Mouse (Mus musculus) midbrain, embryonic 15.5 days (tissue): ENCODE data around the gene Itih4. TPM values are rescaled to one million over a fixed set of nuclear protein-coding genes. Genes with fewer than 3 reads are reported as not detected.

Experiments
- ATAC-seq: fragments of 200-750 bp; cut with Nextera tagmentation; replicated peaks from 2 replicates; pipeline ENCODE4 v1.8.0; 2017; ENCODE audit warnings: moderate TSS enrichment
- H3K27ac ChIP-seq: fragments of 300-500 bp; sonication (generic); 2 replicates; pipeline ENCODE4 v1.5.1; 2015; ENCODE audit warnings: mild to moderate bottlenecking, inconsistent platforms
- H3K27me3 ChIP-seq: fragments of 300-500 bp; sonication (generic); replicated peaks from 2 replicates; pipeline ENCODE4 v1.6.1; 2015; ENCODE audit warnings: inconsistent platforms
- H3K36me3 ChIP-seq: fragments of 300-500 bp; sonication (generic); replicated peaks from 2 replicates; pipeline ENCODE4 v1.6.1; 2015; ENCODE audit warnings: inconsistent platforms
- H3K4me1 ChIP-seq: fragments of 300-500 bp; sonication (generic); 2 replicates; pipeline ENCODE4 v1.6.1; 2015; ENCODE audit warnings: inconsistent platforms
- H3K4me2 ChIP-seq: fragments of 300-500 bp; sonication (generic); 2 replicates; pipeline ENCODE4 v1.6.1; 2015; ENCODE audit warnings: inconsistent platforms, mild to moderate bottlenecking, moderate library complexity
- H3K4me3 ChIP-seq: fragments of 300-500 bp; sonication (generic); 2 replicates; pipeline ENCODE4 v1.5.1; 2015; ENCODE audit warnings: mild to moderate bottlenecking, inconsistent platforms
- H3K9ac ChIP-seq: fragments of 300-500 bp; sonication (generic); 2 replicates; pipeline ENCODE4 v1.6.1; 2015; ENCODE audit warnings: mild to moderate bottlenecking, inconsistent platforms
- H3K9me3 ChIP-seq: fragments of 300-500 bp; sonication (generic); 2 replicates; pipeline ENCODE4 v1.6.1; 2016; ENCODE audit warnings: inconsistent platforms
- WGBS: fragments of 180-500 bp; shearing (Covaris S2); methylation state at CpG from one replicate; pipeline ENCODE4 v1.1.7; 2015; ENCODE audit warnings: mixed read lengths; 5-methylcytosine and 5-hydroxymethylcytosine counted together
- polyA plus RNA-seq: library from polyadenylated mRNA; unstranded; fragments of >200 nt; fragmentation: Nextera tagmentation; extraction: Ambion mirVana; gene quantifications from 2 replicates; pipeline ENCODE4 v1.2.1, GENCODE M21; 2015

Itih4 gene
- polyA plus RNA-seq, 1 experiment from 2014 or later: not detected

DNA sequence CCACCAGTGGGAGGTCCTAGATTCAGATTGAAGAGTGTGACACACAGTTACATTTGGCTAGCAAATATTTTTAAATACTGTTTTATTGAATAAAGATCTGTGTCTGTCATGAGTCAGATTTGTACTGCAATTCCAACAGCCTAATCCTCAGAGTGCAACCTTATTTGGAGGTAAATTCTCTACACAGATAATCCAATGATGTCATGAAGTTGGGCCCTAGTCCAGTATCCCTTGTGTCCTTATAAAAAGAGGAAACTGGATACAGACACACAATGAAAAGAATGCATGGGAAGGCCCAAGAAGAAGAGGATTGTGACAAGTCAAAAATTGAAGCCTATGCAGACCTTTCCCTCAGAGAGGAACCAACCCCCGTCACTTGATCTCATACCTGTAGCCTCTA lies 30.2 kb downstream of the Itih4 start:
- H3K4me2 ChIP-seq: no peak overlapping the region
- H3K9ac ChIP-seq: no peak overlapping the region
- H3K27ac ChIP-seq: no peak overlapping the region
- no peaks in the 10 kb centered on the region for H3K4me1 ChIP-seq
- WGBS: 84% methylated on average over 1 of the region's 1 CpGs
- no peaks in the 10 kb centered on the region for H3K27me3 ChIP-seq
- ATAC-seq: no peak
- H3K4me3 ChIP-seq: no peak overlapping the region
- no peaks in the 10 kb centered on the region for H3K9me3 ChIP-seq
- no peaks in the 10 kb centered on the region for H3K36me3 ChIP-seq

DNA sequence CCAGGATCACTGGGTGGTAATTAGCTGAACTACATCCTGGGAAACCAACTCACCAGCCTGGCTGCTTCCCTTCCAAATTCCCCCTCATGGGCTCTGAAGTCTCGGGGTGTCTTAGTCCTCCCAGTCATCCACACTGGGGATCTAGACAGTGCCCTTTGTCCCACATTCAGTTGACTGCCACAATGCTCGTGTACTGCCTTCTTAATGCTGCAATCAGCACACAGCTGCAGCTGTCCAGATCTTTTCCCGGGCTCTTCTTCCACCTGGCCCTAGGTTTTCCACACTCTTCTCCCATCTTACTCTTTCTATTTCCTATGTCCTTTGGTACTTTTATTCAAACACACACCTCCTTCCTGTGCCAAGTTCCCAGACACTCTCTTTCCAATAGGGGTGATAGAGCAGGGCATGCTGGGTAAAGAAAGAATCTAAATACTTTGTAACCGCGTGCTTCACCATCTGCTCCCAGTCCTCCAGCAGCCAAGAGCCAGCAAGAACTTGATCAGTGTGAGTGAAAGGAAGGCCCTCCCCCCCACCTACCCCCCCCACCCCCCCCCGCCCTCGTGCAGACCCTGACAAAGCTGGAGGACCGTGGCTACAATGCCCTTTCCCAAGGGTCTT lies 35.9 kb downstream of the Itih4 start:
- Histone ChIP-seq H3K9me3 (no peaks in the 10 kb centered on the region), H3K4me1 (no peaks in the 10 kb centered on the region), H3K27ac (no peak overlapping the region), H3K27me3 (no peaks in the 10 kb centered on the region), H3K4me2 (no peak overlapping the region), H3K36me3 (no peaks in the 10 kb centered on the region), H3K4me3 (no peak overlapping the region), H3K9ac (no peak overlapping the region)
- WGBS: 50% methylated on average over 8 of the region's 8 CpGs
- no peak for ATAC-seq

DNA sequence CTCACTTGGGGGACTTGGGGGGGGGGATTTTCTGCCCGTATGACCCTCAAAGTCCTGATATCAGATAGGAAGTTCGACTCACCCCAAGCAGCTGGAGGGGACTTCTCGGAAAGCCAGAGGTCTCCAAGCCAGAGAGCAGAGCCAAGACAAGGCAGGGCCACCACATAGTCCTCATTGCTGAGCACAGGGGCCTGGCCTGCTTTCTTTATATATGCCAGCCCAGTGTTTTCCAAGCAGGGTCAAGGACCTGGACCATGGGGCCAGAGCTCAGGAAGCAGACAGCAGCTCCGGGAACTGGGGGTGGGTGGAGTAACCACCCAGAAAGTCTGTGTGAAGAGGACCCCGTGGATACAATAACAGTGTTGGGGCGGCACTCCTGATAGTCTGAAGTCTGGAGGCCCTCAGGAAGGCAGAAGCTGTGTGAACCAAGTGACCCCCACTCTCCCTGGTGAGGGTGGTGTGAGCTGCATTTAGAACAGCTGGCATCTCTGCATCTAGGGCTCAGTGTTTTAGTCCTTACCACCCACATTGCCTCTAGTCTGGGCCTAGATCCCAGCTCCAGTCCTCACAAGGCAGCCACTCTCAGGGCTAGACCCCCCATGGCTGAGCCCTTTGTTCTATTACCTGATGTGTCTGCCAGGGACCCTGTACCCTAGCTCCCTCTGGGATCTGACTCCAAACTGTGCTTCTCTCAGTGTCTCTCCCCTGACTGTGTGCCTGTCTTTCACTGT lies 37.3 kb downstream of the Itih4 start, which contains the start of gene Itih3:
Itih3 (minus strand) TSS at position 386 of the 731 bp plus-strand sequence.
- no peak within 1 kb of the TSS for H3K9ac ChIP-seq
- H3K4me3 ChIP-seq: no peak within 1 kb of the TSS
- no peaks in the 10 kb centered on the region for H3K27me3 ChIP-seq
- no peak within 1 kb of the TSS for H3K4me2 ChIP-seq
- no peak for ATAC-seq
- no peaks in the 10 kb centered on the region for H3K36me3 ChIP-seq
- 77% methylated on average over 6 of the region's 6 CpGs for WGBS
- H3K9me3 ChIP-seq: no peaks in the 10 kb centered on the region
- H3K27ac ChIP-seq: no peak within 1 kb of the TSS
- no peaks in the 10 kb centered on the region for H3K4me1 ChIP-seq

DNA sequence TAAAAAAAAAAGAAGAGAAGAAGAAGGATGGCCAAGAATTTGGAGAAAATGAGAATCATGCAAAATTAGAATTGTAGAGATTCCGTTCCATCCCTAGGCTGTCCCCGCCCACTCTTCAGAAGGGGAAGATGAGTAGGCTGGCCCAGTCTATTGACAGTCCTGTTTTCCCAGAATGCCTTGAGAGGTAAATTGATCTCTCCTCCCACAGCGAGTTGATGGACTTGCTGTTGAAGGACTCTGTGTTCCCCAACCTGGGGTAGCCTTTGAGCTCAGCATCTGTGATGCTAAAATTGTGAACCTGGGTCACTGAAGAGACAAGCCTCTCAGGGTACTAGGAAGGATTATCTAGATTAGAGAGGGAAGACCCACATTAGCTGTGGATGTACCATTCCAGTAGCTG lies 39.2 kb downstream of the Itih4 start:
- WGBS: 95% methylated on average over 3 of the region's 3 CpGs
- no peak overlapping the region for H3K9ac ChIP-seq
- H3K36me3 ChIP-seq: no peaks in the 10 kb centered on the region
- H3K27me3 ChIP-seq: no peaks in the 10 kb centered on the region
- H3K4me2 ChIP-seq: no peak overlapping the region
- H3K9me3 ChIP-seq: no peaks in the 10 kb centered on the region
- H3K4me1 ChIP-seq: no peaks in the 10 kb centered on the region
- H3K4me3 ChIP-seq: no peak overlapping the region
- no peak overlapping the region for H3K27ac ChIP-seq
- no peak for ATAC-seq

DNA sequence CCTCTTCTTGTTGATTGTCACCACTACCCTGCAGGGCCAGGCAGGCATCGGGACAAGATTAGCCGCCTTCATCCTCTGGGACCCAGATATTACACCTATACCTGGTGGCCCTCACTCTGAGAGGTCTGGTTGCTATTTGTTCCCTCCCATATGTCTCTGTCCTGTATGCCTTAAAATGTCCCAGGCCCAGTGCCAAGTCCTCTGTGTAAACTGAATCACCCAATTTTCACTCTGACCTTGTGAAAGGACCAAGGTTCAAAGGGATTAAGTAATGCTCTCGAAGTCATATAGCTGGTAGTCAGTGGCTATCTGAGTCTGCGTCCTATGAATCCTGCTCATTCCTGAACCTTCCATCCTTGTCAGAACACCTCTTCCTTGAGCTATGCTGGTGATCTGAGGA lies 44.1 kb downstream of the Itih4 start:
- no peak overlapping the region for H3K4me2 ChIP-seq
- H3K4me1 ChIP-seq: no peaks in the 10 kb centered on the region
- no peak overlapping the region for H3K27ac ChIP-seq
- WGBS: 88% methylated on average over 4 of the region's 4 CpGs
- no peaks in the 10 kb centered on the region for H3K9me3 ChIP-seq
- H3K36me3 ChIP-seq: no peaks in the 10 kb centered on the region
- no peak for ATAC-seq
- H3K4me3 ChIP-seq: no peak overlapping the region
- H3K9ac ChIP-seq: no peak overlapping the region
- H3K27me3 ChIP-seq: no peaks in the 10 kb centered on the region

DNA sequence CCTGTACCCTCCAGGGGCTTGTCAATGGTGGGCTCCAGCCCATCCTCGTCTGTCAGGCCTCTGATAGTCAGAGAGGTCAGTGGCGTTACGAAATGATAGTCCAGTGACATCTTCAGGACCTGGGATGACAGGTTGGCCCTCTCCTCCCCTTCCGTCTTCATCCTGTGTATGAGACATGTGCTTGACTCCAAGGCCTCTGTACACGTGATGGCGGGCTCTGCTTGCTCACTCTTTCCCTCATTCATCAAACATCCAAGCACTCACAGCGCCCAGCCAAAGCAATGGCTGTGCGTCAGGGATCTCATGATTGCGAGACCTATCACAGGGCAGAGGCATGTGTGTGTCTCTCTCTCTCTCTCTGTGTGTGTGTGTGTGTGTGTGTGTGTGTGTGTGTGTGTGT lies 47.1 kb downstream of the Itih4 start:
- H3K9me3 ChIP-seq: no peaks in the 10 kb centered on the region
- 83% methylated on average over 9 of the region's 9 CpGs for WGBS
- H3K27ac ChIP-seq: no peak overlapping the region
- no peaks in the 10 kb centered on the region for H3K4me1 ChIP-seq
- no peak overlapping the region for H3K9ac ChIP-seq
- H3K4me3 ChIP-seq: no peak overlapping the region
- no peaks in the 10 kb centered on the region for H3K36me3 ChIP-seq
- ATAC-seq: no peak
- no peak overlapping the region for H3K4me2 ChIP-seq
- H3K27me3 ChIP-seq: no peaks in the 10 kb centered on the region

DNA sequence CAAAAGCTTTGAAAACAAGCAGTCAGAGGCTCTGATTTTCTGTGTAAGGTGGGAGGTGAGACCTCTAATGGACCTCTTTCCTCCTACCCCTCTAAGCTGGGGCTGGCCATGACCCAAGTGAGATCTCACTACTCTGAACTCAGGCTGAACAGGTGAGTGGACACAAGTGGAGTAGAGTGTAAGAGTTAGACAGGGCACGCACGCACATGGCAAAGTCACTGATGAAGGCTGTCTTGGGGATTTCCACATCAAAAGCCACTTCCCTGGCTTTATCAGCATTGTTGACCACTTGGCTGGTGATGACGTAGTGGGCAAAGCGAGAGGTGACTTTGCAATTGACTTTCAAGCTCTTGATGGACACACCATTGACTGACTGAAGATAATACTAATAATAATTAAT lies 56.0 kb downstream of the Itih4 start:
- H3K4me3 ChIP-seq: no peak overlapping the region
- no peak overlapping the region for H3K27ac ChIP-seq
- H3K4me2 ChIP-seq: no peak overlapping the region
- H3K9me3 ChIP-seq: no peaks in the 10 kb centered on the region
- no peaks in the 10 kb centered on the region for H3K27me3 ChIP-seq
- no peak for ATAC-seq
- H3K4me1 ChIP-seq: no peaks in the 10 kb centered on the region
- no peak overlapping the region for H3K9ac ChIP-seq
- no peaks in the 10 kb centered on the region for H3K36me3 ChIP-seq
- 92% methylated on average over 4 of the region's 4 CpGs for WGBS

DNA sequence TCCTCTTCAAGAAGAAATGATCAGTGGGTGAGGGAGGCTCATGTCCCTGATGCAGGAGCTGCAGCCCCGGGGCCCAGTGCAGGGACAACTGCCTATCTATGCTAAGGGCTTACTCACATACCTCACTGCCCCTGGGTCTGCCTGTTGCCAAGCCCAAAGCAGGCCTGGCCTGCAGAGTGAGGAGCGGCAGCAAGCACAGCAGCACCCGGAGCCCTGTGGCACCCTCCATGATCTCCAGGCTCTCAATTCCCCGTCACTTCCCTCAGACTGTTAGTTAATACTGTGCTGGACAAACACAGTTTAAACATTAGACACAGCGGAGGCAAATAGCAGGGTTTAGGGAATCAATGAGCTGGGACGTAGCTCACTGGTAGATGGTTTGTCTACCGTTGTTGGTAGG lies 56.8 kb downstream of the Itih4 start, which contains the start of gene Itih1:
Itih1 (minus strand) TSS at position 252 of the 400 bp plus-strand sequence.
- Histone ChIP-seq H3K4me2 (no peak within 1 kb of the TSS), H3K9me3 (no peaks in the 10 kb centered on the region), H3K9ac (no peak within 1 kb of the TSS), H3K36me3 (no peaks in the 10 kb centered on the region), H3K4me1 (no peaks in the 10 kb centered on the region), H3K27me3 (no peaks in the 10 kb centered on the region), H3K27ac (no peak within 1 kb of the TSS), H3K4me3 (no peak within 1 kb of the TSS)
- ATAC-seq: no peak
- 84% methylated on average over 7 of the region's 7 CpGs for WGBS

DNA sequence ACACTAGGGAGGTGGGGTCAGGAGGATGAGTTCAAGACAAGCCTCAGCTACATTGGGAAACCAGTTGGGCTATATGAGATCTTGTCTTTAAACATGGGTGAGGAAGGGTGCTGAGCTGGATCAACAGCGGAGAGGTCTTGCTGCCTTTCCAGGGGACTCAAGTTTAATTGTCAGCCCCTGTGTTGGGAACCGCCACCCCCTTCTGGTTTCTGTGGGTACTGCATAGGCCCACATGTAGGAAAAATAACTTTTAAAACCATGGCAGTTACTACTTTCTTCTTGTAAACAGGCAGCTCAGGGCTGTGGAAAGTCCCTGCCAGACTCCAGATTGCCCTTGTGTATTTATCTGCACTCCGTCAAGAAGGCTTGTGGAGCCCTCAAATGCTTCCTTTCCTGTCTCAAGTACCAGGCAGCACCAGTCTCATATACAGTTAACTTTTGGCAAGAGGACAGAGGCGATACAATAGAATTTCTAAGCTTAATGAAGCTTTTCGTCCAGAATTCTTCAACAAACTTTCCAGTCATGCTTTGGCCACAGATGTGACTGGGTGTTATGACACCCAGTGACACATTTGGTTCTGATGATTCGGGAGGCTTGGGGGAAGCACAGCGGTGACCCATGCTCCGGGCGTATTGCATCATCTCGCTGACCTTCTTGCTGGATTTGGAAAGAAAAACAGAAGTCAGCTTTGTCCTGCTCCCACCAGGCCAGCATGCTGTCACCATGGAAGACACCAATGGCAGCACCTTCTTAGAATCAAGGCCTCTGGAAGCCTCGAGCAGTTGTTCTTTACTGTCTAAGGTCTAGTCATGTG lies 57.8 kb downstream of the Itih4 start:
- WGBS: 70% methylated on average over 11 of the region's 11 CpGs
- Histone ChIP-seq H3K36me3 (no peaks in the 10 kb centered on the region), H3K9me3 (no peaks in the 10 kb centered on the region), H3K9ac (no peak overlapping the region), H3K4me2 (no peak overlapping the region), H3K27me3 (no peaks in the 10 kb centered on the region), H3K4me1 (no peaks in the 10 kb centered on the region), H3K27ac (no peak overlapping the region), H3K4me3 (no peak overlapping the region)
- no peak for ATAC-seq

DNA sequence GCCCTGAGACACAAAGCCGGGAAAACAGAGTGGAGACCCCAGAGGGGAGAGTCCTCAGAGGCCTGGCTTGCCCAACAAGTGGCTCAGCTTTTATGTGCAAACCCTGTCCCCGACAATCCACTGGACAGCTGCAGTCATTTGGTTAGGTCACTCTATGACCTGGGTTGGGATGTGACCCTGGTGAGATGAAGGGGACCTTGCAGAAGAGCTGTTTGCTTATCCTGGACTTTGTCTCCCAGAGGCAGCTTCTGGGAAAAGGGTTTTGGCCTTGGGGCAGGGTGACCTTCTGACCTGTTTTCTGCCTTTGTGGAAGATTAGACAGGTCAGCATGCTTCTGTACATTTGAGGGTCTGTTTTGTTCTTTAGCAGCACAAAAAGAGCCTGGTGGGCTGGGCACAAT lies 58.5 kb downstream of the Itih4 start:
- no peak overlapping the region for H3K9ac ChIP-seq
- WGBS: 87% methylated on average over 2 of the region's 2 CpGs
- no peaks in the 10 kb centered on the region for H3K4me1 ChIP-seq
- no peak for ATAC-seq
- no peak overlapping the region for H3K4me2 ChIP-seq
- H3K9me3 ChIP-seq: no peaks in the 10 kb centered on the region
- no peaks in the 10 kb centered on the region for H3K27me3 ChIP-seq
- no peak overlapping the region for H3K4me3 ChIP-seq
- no peaks in the 10 kb centered on the region for H3K36me3 ChIP-seq
- H3K27ac ChIP-seq: no peak overlapping the region

DNA sequence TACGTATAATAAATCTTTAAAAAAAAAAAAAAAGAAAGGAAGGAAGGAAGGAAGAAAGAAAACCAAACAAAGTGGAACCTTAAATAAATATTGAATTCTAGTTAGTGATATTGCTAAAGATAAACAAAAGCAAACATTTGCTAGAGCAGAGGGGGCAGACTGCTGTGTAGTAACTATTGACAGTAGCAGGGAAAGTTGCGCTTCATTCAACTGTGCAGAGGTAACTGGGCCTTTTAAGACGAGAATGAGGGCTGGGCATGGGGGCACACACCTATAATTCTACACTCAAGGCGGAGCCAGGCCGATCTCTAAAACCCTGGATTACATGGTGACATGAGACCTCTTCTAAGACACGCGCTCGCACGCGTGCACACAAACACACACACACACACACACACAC lies 63.7 kb downstream of the Itih4 start:
- Histone ChIP-seq H3K4me2 (no peak overlapping the region), H3K9me3 (no peaks in the 10 kb centered on the region), H3K27me3 (no peaks in the 10 kb centered on the region), H3K4me1 (peaks cover 14% of the 10 kb centered on the region), H3K27ac (no peak overlapping the region), H3K9ac (no peak overlapping the region), H3K36me3 (0 out of 2 replicates have a peak, but pooled peaks cover 3% of the 10 kb centered on the region), H3K4me3 (no peak overlapping the region)
- WGBS: 97% methylated on average over 10 of the region's 10 CpGs
- no peak for ATAC-seq

DNA sequence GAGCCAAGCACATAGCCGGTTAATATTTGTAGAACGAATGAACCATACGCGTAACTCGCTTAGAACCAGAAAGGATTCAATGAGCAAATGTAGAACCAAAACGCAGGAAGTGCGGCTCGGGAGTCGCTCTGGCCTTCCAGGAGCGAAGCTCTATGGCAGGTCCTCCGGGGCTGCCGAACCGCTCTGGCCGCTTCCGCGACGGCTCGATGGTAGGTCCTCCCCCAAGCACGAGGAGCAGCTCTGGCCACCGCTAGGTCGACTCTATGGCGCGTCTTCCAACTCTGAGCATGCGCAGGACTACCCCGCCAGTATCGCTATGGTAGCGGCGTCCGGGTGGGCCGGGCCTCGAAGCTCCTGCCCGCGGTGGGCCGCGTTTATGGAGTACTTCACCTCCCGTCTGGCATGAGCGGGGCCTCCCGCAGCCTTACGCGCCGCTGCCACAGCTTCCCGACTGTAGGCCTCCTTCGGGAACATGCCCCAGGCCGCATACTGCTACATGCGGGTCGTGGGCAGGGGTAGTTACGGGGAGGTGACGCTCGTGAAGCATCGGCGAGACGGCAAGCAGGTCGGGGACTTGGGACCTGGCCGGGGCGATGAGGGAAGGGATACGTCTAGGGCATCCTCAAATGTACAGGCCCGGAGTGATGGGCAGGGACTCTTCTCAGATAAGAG lies 65.0 kb downstream of the Itih4 start, which contains the start of gene Nek4:
Nek4 (plus strand) TSS at position 224 of the 672 bp plus-strand sequence.
- Histone ChIP-seq H3K36me3 (0 out of 2 replicates have a peak, but pooled peaks cover 3% of the 10 kb centered on the region), H3K4me1 (peaks cover 14% of the 10 kb centered on the region), H3K27ac (peak within 1 kb of the TSS; percentile 82), H3K4me3 (peak within 1 kb of the TSS; percentile 85), H3K4me2 (peak within 1 kb of the TSS; percentile 63), H3K9ac (peak within 1 kb of the TSS; percentile 79), H3K27me3 (no peaks in the 10 kb centered on the region), H3K9me3 (no peaks in the 10 kb centered on the region)
- peak; percentile 99 for ATAC-seq
- WGBS: under 1% methylated on average over 57 of the region's 57 CpGs
